Mouse (Mus musculus): ENCODE measurements around the gene Olfr1157. TPM values are rescaled to one million over a fixed set of nuclear protein-coding genes. Genes with fewer than 3 reads are reported as not detected.

Olfr1157 gene
- not detected in 2 replicates for polyA plus RNA-seq (2015; fragmentation: Nextera tagmentation; extraction: Ambion mirVana)

GRCm38 (mm10) chr2:87968199-87968598 is at the start of gene Olfr1157:
Olfr1157 (minus strand) TSS chr2:87968299.
- ATAC-seq (ENCODE audit: low read depth) = no peak
- no peaks in the 10 kb centered on the region for H3K9me3 ChIP-seq
- WGBS = 95% methylated on average over 4 of the region's 4 CpGs
- no peaks in the 10 kb centered on the region for H3K27me3 ChIP-seq
- H3K4me1 ChIP-seq (replicated peaks) = no peaks in the 10 kb centered on the region
- H3K4me2 ChIP-seq = no peak within 1 kb of the TSS
- H3K4me3 ChIP-seq = no peak within 1 kb of the TSS
- H3K36me3 ChIP-seq = no peaks in the 10 kb centered on the region
- no peak within 1 kb of the TSS for H3K9ac ChIP-seq
- H3K27ac ChIP-seq (replicated peaks) = no peak within 1 kb of the TSS

- H3K4me2 ChIP-seq = no peak within 1 kb of the TSS
- H3K27ac ChIP-seq (replicated peaks) = no peak within 1 kb of the TSS
- H3K9me3 ChIP-seq = no peaks in the 10 kb centered on the region
- H3K4me1 ChIP-seq (replicated peaks) = no peaks in the 10 kb centered on the region
- no peak within 1 kb of the TSS for H3K9ac ChIP-seq
- H3K36me3 ChIP-seq = no peaks in the 10 kb centered on the region
- no peaks in the 10 kb centered on the region for H3K27me3 ChIP-seq
- no peak for ATAC-seq (ENCODE audit: low read depth)
- H3K4me3 ChIP-seq = no peak within 1 kb of the TSS
These were observed 39.6 kb upstream of the Olfr1157 start, which contains the start of gene Olfr1160 for GRCm38 (mm10) chr2:88007515-88008318. Olfr1160 (minus strand) TSS chr2:88008268.

GRCm38 (mm10) chr2:87989813-87990212 is 21.7 kb upstream of the Olfr1157 start, which contains the start of gene Olfr1158:
Olfr1158 (plus strand) TSS chr2:87990113.
- no peak within 1 kb of the TSS for H3K9ac ChIP-seq
- H3K4me1 ChIP-seq (replicated peaks) = no peaks in the 10 kb centered on the region
- ATAC-seq (ENCODE audit: low read depth) = no peak
- no peak within 1 kb of the TSS for H3K4me3 ChIP-seq
- no peaks in the 10 kb centered on the region for H3K9me3 ChIP-seq
- H3K36me3 ChIP-seq = no peaks in the 10 kb centered on the region
- H3K4me2 ChIP-seq = no peak within 1 kb of the TSS
- no peak within 1 kb of the TSS for H3K27ac ChIP-seq (replicated peaks)
- H3K27me3 ChIP-seq = no peaks in the 10 kb centered on the region

GRCm38 (mm10) chr2:87974563-87974962 is 6.5 kb upstream of the Olfr1157 start, which contains the start of gene Olfr74:
Olfr74 (minus strand) TSS chr2:87974663.
- Histone ChIP-seq H3K4me1 (replicated peaks) (no peaks in the 10 kb centered on the region), H3K27me3 (no peaks in the 10 kb centered on the region), H3K36me3 (no peaks in the 10 kb centered on the region), H3K9ac (no peak within 1 kb of the TSS), H3K4me3 (no peak within 1 kb of the TSS), H3K27ac (replicated peaks) (no peak within 1 kb of the TSS), H3K9me3 (no peaks in the 10 kb centered on the region), H3K4me2 (no peak within 1 kb of the TSS)
- no peak for ATAC-seq (ENCODE audit: low read depth)
- WGBS = 78% methylated on average over 3 of the region's 3 CpGs

- H3K9ac ChIP-seq = no peak within 1 kb of the TSS
- no peak for ATAC-seq (ENCODE audit: low read depth)
- H3K4me2 ChIP-seq = no peak within 1 kb of the TSS
- no peaks in the 10 kb centered on the region for H3K27me3 ChIP-seq
- no peak within 1 kb of the TSS for H3K27ac ChIP-seq (replicated peaks)
- no peaks in the 10 kb centered on the region for H3K9me3 ChIP-seq
- H3K4me1 ChIP-seq (replicated peaks) = no peaks in the 10 kb centered on the region
- H3K4me3 ChIP-seq = no peak within 1 kb of the TSS
- H3K36me3 ChIP-seq = no peaks in the 10 kb centered on the region
These were observed 15.1 kb downstream of the Olfr1157 start, which contains the start of gene Olfr1156 for GRCm38 (mm10) chr2:87953000-87953399. Olfr1156 (minus strand) TSS chr2:87953100.

- Histone ChIP-seq H3K4me3 (no peak within 1 kb of the TSS), H3K4me2 (no peak within 1 kb of the TSS), H3K4me1 (replicated peaks) (no peaks in the 10 kb centered on the region), H3K9me3 (no peaks in the 10 kb centered on the region), H3K27ac (replicated peaks) (no peak within 1 kb of the TSS), H3K36me3 (no peaks in the 10 kb centered on the region), H3K9ac (no peak within 1 kb of the TSS), H3K27me3 (no peaks in the 10 kb centered on the region)
- WGBS = 83% methylated on average over 1 of the region's 1 CpGs
- no peak for ATAC-seq (ENCODE audit: low read depth)
These were observed 23.1 kb downstream of the Olfr1157 start, which contains the start of gene Olfr1155 for GRCm38 (mm10) chr2:87945037-87945436. Olfr1155 (minus strand) TSS chr2:87945137.

Other genes with a start within 250 kb of the Olfr1157 start
- not detected in 2 replicates for gene Olfr1138, start 228.3 kb downstream of the Olfr1157 start, polyA plus RNA-seq (2015; fragmentation: Nextera tagmentation; extraction: Ambion mirVana)
- gene Olfr1140, start 224.5 kb downstream of the Olfr1157 start, polyA plus RNA-seq (2015; fragmentation: Nextera tagmentation; extraction: Ambion mirVana) = not detected in 2 replicates
- gene Olfr1141, start 214.3 kb downstream of the Olfr1157 start, polyA plus RNA-seq (2015; fragmentation: Nextera tagmentation; extraction: Ambion mirVana) = not detected in 2 replicates
- gene Olfr152, start 188.8 kb downstream of the Olfr1157 start, polyA plus RNA-seq (2015; fragmentation: Nextera tagmentation; extraction: Ambion mirVana) = not detected in 2 replicates
- gene Olfr1143, start 167.7 kb downstream of the Olfr1157 start, polyA plus RNA-seq (2015; fragmentation: Nextera tagmentation; extraction: Ambion mirVana) = not detected in 2 replicates
- gene Olfr1145, start 158.5 kb downstream of the Olfr1157 start, polyA plus RNA-seq (2015; fragmentation: Nextera tagmentation; extraction: Ambion mirVana) = not detected in 2 replicates
- gene Olfr1148, start 137.8 kb downstream of the Olfr1157 start, polyA plus RNA-seq (2015; fragmentation: Nextera tagmentation; extraction: Ambion mirVana) = not detected in 2 replicates
- gene Olfr1150-ps1, start 124.3 kb downstream of the Olfr1157 start, polyA plus RNA-seq (2015; fragmentation: Nextera tagmentation; extraction: Ambion mirVana) = not detected in 2 replicates
- not detected in 2 replicates for gene Olfr1151, start 112.4 kb downstream of the Olfr1157 start, polyA plus RNA-seq (2015; fragmentation: Nextera tagmentation; extraction: Ambion mirVana)
- not detected in 2 replicates for gene Olfr1152, start 101.8 kb downstream of the Olfr1157 start, polyA plus RNA-seq (2015; fragmentation: Nextera tagmentation; extraction: Ambion mirVana)
- not detected in 2 replicates for gene Olfr1153, start 73.3 kb downstream of the Olfr1157 start, polyA plus RNA-seq (2015; fragmentation: Nextera tagmentation; extraction: Ambion mirVana)
- not detected in 2 replicates for gene Olfr1154, start 63.1 kb downstream of the Olfr1157 start, polyA plus RNA-seq (2015; fragmentation: Nextera tagmentation; extraction: Ambion mirVana)
- gene Olfr1155, start 23.2 kb downstream of the Olfr1157 start, polyA plus RNA-seq (2015; fragmentation: Nextera tagmentation; extraction: Ambion mirVana) = not detected in 2 replicates
- gene Olfr1156, start 15.2 kb downstream of the Olfr1157 start, polyA plus RNA-seq (2015; fragmentation: Nextera tagmentation; extraction: Ambion mirVana) = not detected in 2 replicates
- not detected in 2 replicates for gene Olfr74, start 6.4 kb upstream of the Olfr1157 start, polyA plus RNA-seq (2015; fragmentation: Nextera tagmentation; extraction: Ambion mirVana)
- gene Olfr1158, start 21.8 kb upstream of the Olfr1157 start, polyA plus RNA-seq (2015; fragmentation: Nextera tagmentation; extraction: Ambion mirVana) = not detected in 2 replicates
- not detected in 2 replicates for gene Olfr1160, start 40.0 kb upstream of the Olfr1157 start, polyA plus RNA-seq (2015; fragmentation: Nextera tagmentation; extraction: Ambion mirVana)
- not detected in 2 replicates for gene Olfr1161, start 54.5 kb upstream of the Olfr1157 start, polyA plus RNA-seq (2015; fragmentation: Nextera tagmentation; extraction: Ambion mirVana)
- not detected in 2 replicates for gene Olfr73, start 69.4 kb upstream of the Olfr1157 start, polyA plus RNA-seq (2015; fragmentation: Nextera tagmentation; extraction: Ambion mirVana)
- not detected in 2 replicates for gene Olfr1162, start 82.8 kb upstream of the Olfr1157 start, polyA plus RNA-seq (2015; fragmentation: Nextera tagmentation; extraction: Ambion mirVana)
- gene Olfr1163, start 103.5 kb upstream of the Olfr1157 start, polyA plus RNA-seq (2015; fragmentation: Nextera tagmentation; extraction: Ambion mirVana) = not detected in 2 replicates
- not detected in 2 replicates for gene Olfr1164, start 125.7 kb upstream of the Olfr1157 start, polyA plus RNA-seq (2015; fragmentation: Nextera tagmentation; extraction: Ambion mirVana)
- not detected in 2 replicates for gene Olfr1166, start 160.0 kb upstream of the Olfr1157 start, polyA plus RNA-seq (2015; fragmentation: Nextera tagmentation; extraction: Ambion mirVana)
- not detected in 2 replicates for gene Olfr1167, start 186.9 kb upstream of the Olfr1157 start, polyA plus RNA-seq (2015; fragmentation: Nextera tagmentation; extraction: Ambion mirVana)
- gene Olfr1168, start 213.6 kb upstream of the Olfr1157 start, polyA plus RNA-seq (2015; fragmentation: Nextera tagmentation; extraction: Ambion mirVana) = not detected in 2 replicates